ENCODE assay signal across 8 mouse cellular contexts in genomic region chr1:64087657-64088603, GRCm38 (mm10). TPM values are rescaled to one million over a fixed set of nuclear protein-coding genes. Genes with fewer than 3 reads are reported as not detected.
DNase-seq lines count a peak whose midpoint lies in the region; ATAC-seq lines count a peak whose summit lies in the region.

No protein-coding gene starts in this region.

- H3K27me3 ChIP-seq in lung, embryonic 15.5 days, result no peaks in the 10 kb centered on the region

- H3K27ac ChIP-seq in lung, embryonic 15.5 days, result peak overlapping the region; percentile 60

- peaks cover 15% of the 10 kb centered on the region for H3K4me1 ChIP-seq in lung, embryonic 15.5 days

- H3K9me3 ChIP-seq in lung, embryonic 15.5 days, result no peaks in the 10 kb centered on the region

- peak overlapping the region; percentile 30; the same call in 1 of the 2 replicates for H3K4me2 ChIP-seq in lung, embryonic 15.5 days

- H3K4me3 ChIP-seq in lung, embryonic 15.5 days, result no peak overlapping the region

- H3K36me3 ChIP-seq in lung, embryonic 15.5 days, result no peaks in the 10 kb centered on the region

- peak; percentile 56 to 69 for DNase-seq in right cerebral cortex, postnatal 10 days (ENCODE audit: low spot score in 2 of 2)
- no peak for DNase-seq in right cerebral cortex, adult 2 months (ENCODE audit: low spot score in 2 of 2)
- DNase-seq in cerebellum, postnatal 14 days, result peak; percentile 91 to 93
- DNase-seq in heart, adult 9 months (ENCODE audit: low spot score in 2 of 2), result peak; percentile 76 to 85
- DNase-seq in kidney, adult 11 months, result peak; percentile 68
- DNase-seq in skeletal muscle tissue, adult 2 months (ENCODE audit: low read depth, low spot score), result peak; percentile 33

- peak; percentile 84 for ATAC-seq in lung, embryonic 15.5 days (ENCODE audit: borderline replicate concordance, extremely low read depth, low FRiP score, low TSS enrichment)
- ATAC-seq in monocyte, adult 5-6 weeks (replicated peaks; ENCODE audit: insufficient number of reproducible peaks, low FRiP score, low TSS enrichment, poor library complexity, severe bottlenecking), result no peak

- WGBS in lung, embryonic 15.5 days, result 15% methylated on average over 17 of the region's 17 CpGs

- H3K9ac ChIP-seq in lung, embryonic 15.5 days, result no peak overlapping the region

RNA-seq across cellular contexts. Expression of gene Klf7, which starts 34.2 kb away (rescaled TPM):
- polyA plus RNA-seq in lung, embryonic 15.5 days (2015; fragmentation: Nextera tagmentation; extraction: Ambion mirVana), result 23.8 and 23.9 TPM in 2 replicates
- total RNA-seq in monocyte, adult 5-6 weeks (2017), result 15.9 to 26.0 TPM (median 19.5 TPM) in 3 replicates

Comparison
In these comparisons a context has a peak if more than half of its experiments do, and no peak if none do; other contexts are left out.
1. DNase-seq: peak in right cerebral cortex, postnatal 10 days (2 of 2), cerebellum, postnatal 14 days (2 of 2), heart, adult 9 months (2 of 2), kidney, adult 11 months (single experiment) and skeletal muscle tissue, adult 2 months (single experiment); none in right cerebral cortex, adult 2 months (0 of 2).